Mouse (Mus musculus) olfactory bulb, adult 2 months (tissue): ENCODE results near the gene Gpr1. TPM values are rescaled to one million over a fixed set of nuclear protein-coding genes. Genes with fewer than 3 reads are reported as not detected.
"Not testable (repeated sequence)": the region's sequence is repeated elsewhere in the genome, so short reads cannot be mapped to it uniquely, and the experiment has no call there.

Source experiments
- H3K27ac ChIP-seq: fragments of 200-500 bp; 2 replicates; pipeline ENCODE4 v1.5.1; 2012; ENCODE audit warnings: low read depth, low read length; ENCODE audit not compliant: insufficient read depth
- H3K4me1 ChIP-seq: fragments of 200-500 bp; 2 replicates; pipeline ENCODE4 v1.6.1; 2012; ENCODE audit warnings: low read length; ENCODE audit not compliant: control insufficient read depth, insufficient read depth
- H3K4me3 ChIP-seq: fragments of 200-500 bp; 2 replicates; pipeline ENCODE4 v1.5.1; 2012; ENCODE audit warnings: mild to moderate bottlenecking, low read depth, low read length, moderate library complexity; ENCODE audit not compliant: insufficient read depth
- CTCF ChIP-seq: fragments of 200-500 bp; IDR thresholded peaks from 2 replicates; pipeline ENCODE4 v1.5.1; 2012; ENCODE audit warnings: low read depth, mild to moderate bottlenecking, low read length, moderate library complexity; ENCODE audit not compliant: insufficient read depth
- POLR2A ChIP-seq: fragments of 200-500 bp; IDR thresholded peaks from 2 replicates; pipeline ENCODE4 v1.6.1; 2012; ENCODE audit warnings: mild to moderate bottlenecking, low read depth, low read length, moderate library complexity; ENCODE audit not compliant: insufficient read depth
- WGBS: fragments of 180-500 bp; shearing (Covaris S2); methylation state at CpG from one replicate; pipeline ENCODE4 v1.1.7; 2018; 5-methylcytosine and 5-hydroxymethylcytosine counted together
- polyA plus RNA-seq: library from polyadenylated mRNA; stranded (reverse); fragments of >200 nt; gene quantifications from 2 replicates; pipeline ENCODE4 v1.2.4, GENCODE M21; 2012; ENCODE audit warnings: low replicate concordance; ENCODE audit not compliant: missing spikeins, insufficient read depth, insufficient read length

Gene Gpr1
- polyA plus RNA-seq, 1 experiment: not detected

- WGBS: 9% methylated on average over 11 of the region's 11 CpGs
- peak overlapping the region; percentile 68; the same call in 1 of the 2 replicates for H3K27ac ChIP-seq
- H3K4me3 ChIP-seq: peak overlapping the region; percentile 77
- peaks cover 3% of the 10 kb centered on the region for H3K4me1 ChIP-seq
- no peak for TF ChIP-seq POLR2A
- TF ChIP-seq CTCF: no peak
These were observed 38.5 kb downstream of the Gpr1 start for GRCm38 (mm10) chr1:63175853-63176252.

DNA sequence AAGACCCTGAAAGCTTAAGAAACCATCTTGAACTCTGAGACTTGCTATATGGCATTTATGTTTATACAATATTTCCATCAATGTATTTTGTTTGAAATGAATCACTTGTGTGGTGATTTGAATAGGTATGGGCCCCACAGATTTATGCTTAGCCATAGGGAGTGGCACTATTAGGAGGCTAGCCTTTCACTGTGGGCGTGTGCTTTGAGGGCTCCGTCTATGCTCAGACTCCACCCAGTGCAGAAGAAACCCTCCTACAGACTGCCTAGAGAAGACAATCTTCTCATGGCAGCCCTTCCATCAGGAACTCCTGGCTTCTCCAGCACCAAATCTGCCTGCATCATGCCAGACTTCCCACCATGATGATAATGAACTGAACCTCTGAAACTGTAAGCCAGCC is 45.7 kb downstream of the Gpr1 start:
- no peak overlapping the region for H3K27ac ChIP-seq
- TF ChIP-seq POLR2A (no peak), CTCF (no peak)
- WGBS: 79% methylated on average over 2 of the region's 2 CpGs
- H3K4me3 ChIP-seq: no peak overlapping the region
- H3K4me1 ChIP-seq: no peaks in the 10 kb centered on the region

DNA sequence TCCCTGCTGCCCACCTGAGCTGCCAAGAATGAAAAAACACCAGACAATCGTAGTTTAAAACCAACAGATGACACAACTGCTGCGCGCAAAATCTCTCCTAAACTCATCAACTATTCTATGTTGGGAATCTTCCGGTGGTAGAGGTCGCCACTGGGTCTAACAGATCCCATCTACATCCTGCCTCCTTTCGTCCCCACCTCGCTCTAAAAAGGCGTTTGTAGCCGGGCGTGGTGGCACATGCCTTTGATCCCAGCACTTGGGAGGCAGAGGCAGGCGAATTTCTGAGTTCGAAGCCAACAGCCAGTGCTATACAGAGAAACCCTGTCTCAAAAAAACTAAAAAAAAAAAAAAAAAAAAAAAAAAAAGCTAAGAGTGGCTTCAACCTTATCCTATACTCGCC is 74.1 kb downstream of the Gpr1 start:
- Histone ChIP-seq H3K4me3 (no peak overlapping the region), H3K27ac (no peak overlapping the region), H3K4me1 (no peaks in the 10 kb centered on the region)
- TF ChIP-seq POLR2A: no peak
- 96% methylated on average over 13 of the region's 13 CpGs for WGBS

GRCm38 (mm10) chr1:63138586-63138985 is 75.8 kb downstream of the Gpr1 start:
- H3K4me1 ChIP-seq, H3K4me3 ChIP-seq, H3K27ac ChIP-seq: not testable (repeated sequence)
- 97% methylated on average over 1 of the region's 1 CpGs for WGBS

DNA sequence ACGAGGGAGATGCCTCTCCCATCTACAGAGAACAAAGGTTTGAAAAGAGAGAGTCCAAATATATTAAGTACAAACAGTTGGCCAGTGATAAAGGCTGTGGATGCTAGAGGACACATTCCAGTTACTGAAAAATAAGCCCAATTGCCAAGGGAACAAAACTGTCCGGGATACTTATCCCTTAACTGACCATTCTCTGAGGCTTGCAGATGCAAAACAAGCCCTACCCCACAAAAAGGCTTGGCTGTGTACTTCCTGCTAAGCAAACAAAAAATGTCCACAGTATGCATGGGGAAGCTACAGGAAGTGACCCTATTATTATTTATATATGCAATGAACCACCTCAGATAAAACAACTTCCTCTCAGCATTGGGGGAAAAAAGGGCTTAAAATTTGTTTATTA is 76.4 kb downstream of the Gpr1 start:
- WGBS: 71% methylated on average over 2 of the region's 2 CpGs
- no peak for TF ChIP-seq CTCF
- no peak for TF ChIP-seq POLR2A
- Histone ChIP-seq H3K4me1 (no peaks in the 10 kb centered on the region), H3K27ac (no peak overlapping the region), H3K4me3 (no peak overlapping the region)

DNA sequence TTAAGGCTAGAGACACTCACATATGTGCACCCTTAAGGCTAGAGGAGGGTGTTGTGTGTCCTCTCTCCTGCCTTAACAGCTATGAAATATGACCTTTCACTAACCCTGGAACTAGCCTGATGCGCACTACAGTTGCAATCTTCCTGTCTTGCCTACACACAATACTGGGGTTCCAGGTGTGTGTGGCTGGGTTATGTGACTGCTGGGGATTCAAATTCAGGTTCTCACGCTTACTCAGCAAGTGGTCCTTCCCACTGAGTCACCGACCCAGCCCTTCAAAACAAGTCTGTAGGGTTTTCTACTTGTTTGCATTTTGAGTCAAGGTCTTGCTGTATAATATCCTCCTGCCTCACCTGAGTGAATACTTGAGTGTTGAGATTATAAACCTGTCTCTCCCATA is 79.8 kb downstream of the Gpr1 start:
- Histone ChIP-seq H3K27ac (no peak overlapping the region), H3K4me3 (no peak overlapping the region), H3K4me1 (no peaks in the 10 kb centered on the region; the same call in 1 of the 2 replicates)
- TF ChIP-seq CTCF (no peak), POLR2A (no peak)
- WGBS: 86% methylated on average over 3 of the region's 3 CpGs

Other genes with a start within 250 kb of the Gpr1 start
- not detected in 2 replicates for gene Ino80d, start 99.9 kb downstream of the Gpr1 start, polyA plus RNA-seq
- gene Eef1b2, start 37.7 kb downstream of the Gpr1 start, polyA plus RNA-seq: not detected in 2 replicates
- gene Ndufs1, start 37.7 kb downstream of the Gpr1 start, polyA plus RNA-seq: not detected in 2 replicates
- gene Zdbf2, start 58.7 kb upstream of the Gpr1 start, polyA plus RNA-seq: not detected in 2 replicates
- gene Adam23, start 231.3 kb upstream of the Gpr1 start, polyA plus RNA-seq: 224 TPM in 1 of 2 replicates, not detected in the other